Mouse (Mus musculus) stomach, postnatal 0 days (tissue): Measurements from ENCODE around the gene Scp2d1. TPM values are rescaled to one million over a fixed set of nuclear protein-coding genes. Genes with fewer than 3 reads are reported as not detected.
A peak's percentile ranks its signal among the peaks of the same experiment; 100 is the strongest.

ENCODE experiments used
- ATAC-seq: fragments of 200-750 bp; cut with Nextera tagmentation; 2 replicates; pipeline ENCODE4 v1.8.0; 2017; ENCODE audit not compliant: low FRiP score, low TSS enrichment
- DNase-seq: peaks from one replicate; pipeline ENCODE4 v3.0.0-alpha.2; 2016; ENCODE audit warnings: low spot score
- H3K27ac ChIP-seq: fragments of 300-500 bp; sonication (generic); replicated peaks from 2 replicates; pipeline ENCODE4 v1.5.1; 2014; ENCODE audit warnings: mild to moderate bottlenecking, control low read depth
- H3K27me3 ChIP-seq: fragments of 300-500 bp; sonication (generic); 2 replicates; pipeline ENCODE4 v1.6.1; 2014; ENCODE audit warnings: low read length; ENCODE audit not compliant: control insufficient read depth, insufficient read depth
- H3K36me3 ChIP-seq: fragments of 300-500 bp; sonication (generic); 2 replicates; pipeline ENCODE4 v1.6.1; 2014; ENCODE audit warnings: low read length, mixed read lengths; ENCODE audit not compliant: control insufficient read depth, insufficient read depth
- H3K4me1 ChIP-seq: fragments of 300-500 bp; sonication (generic); replicated peaks from 2 replicates; pipeline ENCODE4 v1.6.1; 2014; ENCODE audit warnings: antibody characterized with exemption; ENCODE audit not compliant: control insufficient read depth, insufficient read depth
- H3K4me2 ChIP-seq: fragments of 300-500 bp; sonication (generic); replicated peaks from 2 replicates; pipeline ENCODE4 v1.6.1; 2014; ENCODE audit warnings: low read depth, mild to moderate bottlenecking, control low read depth, moderate library complexity
- H3K4me3 ChIP-seq: fragments of 300-500 bp; sonication (generic); 2 replicates; pipeline ENCODE4 v1.5.1; 2014; ENCODE audit warnings: low read depth, low read length, control low read depth
- H3K9ac ChIP-seq: fragments of 300-500 bp; sonication (generic); 2 replicates; pipeline ENCODE4 v1.6.1; 2014; ENCODE audit warnings: mild to moderate bottlenecking, low read length, control low read depth, mixed read lengths
- H3K9me3 ChIP-seq: fragments of 300-500 bp; sonication (generic); 2 replicates; pipeline ENCODE4 v1.6.1; 2016; ENCODE audit warnings: low read length; ENCODE audit not compliant: control insufficient read depth
- CTCF ChIP-seq: IDR thresholded peaks from 2 replicates; pipeline ENCODE4 v1.5.1; 2016; ENCODE audit warnings: antibody characterized with exemption, low read depth, mild to moderate bottlenecking, moderate library complexity
- EP300 ChIP-seq: optimal IDR thresholded peaks from 2 replicates; pipeline ENCODE3; 2016; ENCODE audit warnings: antibody characterized with exemption
- WGBS: fragments of 180-500 bp; shearing (Covaris S2); extraction: QIAGEN DNeasy Blood & Tissue Kit; methylation state at CpG from one replicate; pipeline ENCODE4 v1.1.7; 2014; 5-methylcytosine and 5-hydroxymethylcytosine counted together
- polyA plus RNA-seq: library from polyadenylated mRNA; unstranded; fragments of >200 nt; fragmentation: Nextera tagmentation; extraction: Ambion mirVana; gene quantifications from 2 replicates; pipeline ENCODE4 v1.2.1, GENCODE M21; 2015

Gene Scp2d1
- polyA plus RNA-seq, 1 experiment from 2014 or later, result not detected

- Histone ChIP-seq H3K27ac (no peak overlapping the region), H3K36me3 (no peaks in the 10 kb centered on the region)
- 41% methylated on average over 15 of the region's 15 CpGs for WGBS
Observed at GRCm38 (mm10) chr2:144807766-144808754, 15.4 kb upstream of the Scp2d1 start.

GRCm38 (mm10) chr2:144828457-144828985 lies 5.1 kb downstream of the Scp2d1 start:
- H3K4me3 ChIP-seq, result no peak overlapping the region
- no peaks in the 10 kb centered on the region for H3K27me3 ChIP-seq
- H3K36me3 ChIP-seq, result no peaks in the 10 kb centered on the region
- ATAC-seq, result no peak
- H3K9ac ChIP-seq, result no peak overlapping the region
- no peaks in the 10 kb centered on the region for H3K4me1 ChIP-seq
- DNase-seq, result no peak
- no peak overlapping the region for H3K4me2 ChIP-seq
- WGBS, result 70% methylated on average over 8 of the region's 8 CpGs
- no peaks in the 10 kb centered on the region for H3K9me3 ChIP-seq
- TF ChIP-seq EP300 (no peak), CTCF (no peak)
- H3K27ac ChIP-seq, result no peak overlapping the region

More at GRCm38 (mm10) chr2:144807766-144808754, 15.4 kb upstream of the Scp2d1 start:
- Histone ChIP-seq H3K4me1 (peaks cover 6% of the 10 kb centered on the region; the same call in 1 of the 2 replicates), H3K4me3 (no peak overlapping the region), H3K4me2 (no peak overlapping the region), H3K9ac (no peak overlapping the region), H3K27me3 (no peaks in the 10 kb centered on the region), H3K9me3 (no peaks in the 10 kb centered on the region)
- no peak for TF ChIP-seq EP300
- TF ChIP-seq CTCF, result no peak
- no peak for DNase-seq
- ATAC-seq, result no peak

- no peak for ATAC-seq
- 69% methylated on average over 5 of the region's 5 CpGs for WGBS
Observed at GRCm38 (mm10) chr2:144836667-144837311, 13.3 kb downstream of the Scp2d1 start.

GRCm38 (mm10) chr2:144837312-144837679 lies 13.8 kb downstream of the Scp2d1 start:
- no peak overlapping the region for H3K4me2 ChIP-seq
- H3K4me3 ChIP-seq, result no peak overlapping the region
- H3K27me3 ChIP-seq, result no peaks in the 10 kb centered on the region
- no peak for DNase-seq
- WGBS, result 57% methylated on average over 3 of the region's 3 CpGs
- H3K27ac ChIP-seq, result no peak overlapping the region
- H3K9ac ChIP-seq, result no peak overlapping the region
- no peaks in the 10 kb centered on the region for H3K9me3 ChIP-seq
- no peaks in the 10 kb centered on the region for H3K36me3 ChIP-seq
- no peak for TF ChIP-seq EP300
- TF ChIP-seq CTCF, result no peak
- no peaks in the 10 kb centered on the region for H3K4me1 ChIP-seq
- no peak for ATAC-seq

More at GRCm38 (mm10) chr2:144836667-144837311, 13.3 kb downstream of the Scp2d1 start:
- no peak for TF ChIP-seq EP300
- TF ChIP-seq CTCF, result no peak
- Histone ChIP-seq H3K27me3 (no peaks in the 10 kb centered on the region), H3K4me3 (no peak overlapping the region), H3K27ac (no peak overlapping the region), H3K36me3 (no peaks in the 10 kb centered on the region), H3K4me2 (no peak overlapping the region), H3K9me3 (no peaks in the 10 kb centered on the region), H3K9ac (no peak overlapping the region), H3K4me1 (no peaks in the 10 kb centered on the region)
- no peak for DNase-seq

GRCm38 (mm10) chr2:144868827-144869226 lies 45.4 kb downstream of the Scp2d1 start:
- Histone ChIP-seq H3K36me3 (no peaks in the 10 kb centered on the region), H3K27ac (no peak overlapping the region), H3K9me3 (no peaks in the 10 kb centered on the region), H3K4me2 (no peak overlapping the region), H3K4me1 (no peaks in the 10 kb centered on the region), H3K9ac (no peak overlapping the region), H3K27me3 (no peaks in the 10 kb centered on the region), H3K4me3 (no peak overlapping the region)
- TF ChIP-seq CTCF (peak; percentile 53), EP300 (no peak)
- 76% methylated on average over 2 of the region's 2 CpGs for WGBS
- DNase-seq (no peak), ATAC-seq (no peak)

Other genes starting within 250 kb of the Scp2d1 start
- gene Smim26, start 229.6 kb upstream of the Scp2d1 start, polyA plus RNA-seq, result 50.4 and 55.2 TPM in 2 replicates
- 34.6 and 34.9 TPM in 2 replicates for gene Dtd1, start 223.8 kb upstream of the Scp2d1 start, polyA plus RNA-seq